Mouse (Mus musculus) right cerebral cortex, postnatal 36 days (tissue): ENCODE measurements around the gene Slc1a5.
A peak's percentile ranks its signal among the peaks of the same experiment; 100 is the strongest.

Experiments
- DNase-seq, 2 experiments: peaks; one replicate each; pipeline ENCODE4 v3.0.0; 2022; ENCODE audit warnings: low spot score in 2 of 2, mixed read lengths in 1 of 2

Slc1a5 gene

DNA sequence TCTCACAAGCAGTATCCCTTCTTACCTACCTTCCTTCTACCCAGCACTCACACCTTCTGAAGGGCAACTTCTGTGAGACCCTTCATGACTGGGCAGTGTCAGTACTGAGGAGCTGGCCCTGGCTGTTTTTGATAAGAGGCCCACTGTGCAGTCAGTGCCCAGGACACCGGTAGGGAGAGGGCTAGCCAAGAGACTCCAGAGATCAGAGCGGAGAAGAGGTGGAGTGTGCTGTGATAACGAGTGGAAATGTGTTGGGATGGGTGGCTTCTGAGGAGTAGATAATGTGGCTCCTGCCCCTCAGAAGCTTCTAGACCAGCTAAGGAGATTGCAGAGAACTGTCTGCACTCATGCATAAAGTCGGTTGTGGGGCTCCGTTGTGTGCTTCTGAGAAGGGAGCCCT, 38.7 kb downstream of the Slc1a5 start:
- DNase-seq = no peak

DNA sequence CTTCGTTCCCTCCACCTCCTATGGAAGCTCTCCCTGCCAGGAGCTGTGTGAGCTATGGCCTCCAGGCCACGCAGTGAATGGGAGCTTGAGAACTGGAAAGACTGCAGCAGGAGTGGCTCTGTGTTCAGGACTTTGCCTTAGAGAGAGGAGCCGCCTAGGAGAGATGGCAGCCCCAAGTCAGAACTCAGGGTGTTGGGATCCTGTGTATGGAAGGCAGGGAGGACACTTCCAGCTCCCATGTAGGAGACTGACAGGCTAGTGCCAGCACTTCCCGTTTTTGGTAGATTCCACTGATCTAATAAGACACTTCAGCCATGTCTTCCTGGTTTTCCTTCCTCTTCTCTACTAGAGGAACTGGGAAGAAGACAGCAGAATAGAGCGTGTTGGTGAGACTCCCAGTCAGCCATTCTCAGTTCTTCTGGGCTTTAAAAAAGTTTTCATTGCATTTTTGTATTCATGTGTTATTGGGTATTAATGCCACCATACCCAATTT, 39.2 kb downstream of the Slc1a5 start:
- DNase-seq = no peak

GRCm38 (mm10) chr7:16821091-16821490, 40.0 kb downstream of the Slc1a5 start:
- DNase-seq = no peak

DNA sequence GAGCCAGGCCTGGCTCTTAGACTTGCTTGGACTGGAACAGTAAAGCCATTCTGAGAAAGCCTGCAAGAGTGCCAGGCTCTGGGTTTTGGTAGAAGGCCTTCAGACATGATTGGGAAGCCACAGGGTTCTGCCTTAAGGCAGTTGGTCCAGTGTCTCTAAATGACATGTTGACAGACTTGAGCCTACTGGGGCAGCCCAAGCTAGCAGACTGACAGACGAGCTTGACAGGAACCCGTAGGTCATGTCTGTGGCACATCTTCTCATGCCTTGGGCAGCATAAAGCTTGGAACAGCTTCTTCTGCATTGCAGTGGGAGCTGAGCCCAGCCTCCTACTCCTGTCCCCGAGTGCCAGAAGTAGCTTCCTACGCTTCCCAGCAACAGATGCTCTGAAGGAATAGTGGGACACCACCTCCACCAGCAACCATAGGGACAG, 40.5 kb downstream of the Slc1a5 start:
- DNase-seq = peak; percentile 80 to 89

- peak; percentile 86 to 95 for DNase-seq
Measured at GRCm38 (mm10) chr7:16823734-16824133, 42.6 kb downstream of the Slc1a5 start.

GRCm38 (mm10) chr7:16825785-16826184, 44.6 kb downstream of the Slc1a5 start:
- no peak for DNase-seq

GRCm38 (mm10) chr7:16826571-16826970, 45.4 kb downstream of the Slc1a5 start:
- DNase-seq = no peak

DNA sequence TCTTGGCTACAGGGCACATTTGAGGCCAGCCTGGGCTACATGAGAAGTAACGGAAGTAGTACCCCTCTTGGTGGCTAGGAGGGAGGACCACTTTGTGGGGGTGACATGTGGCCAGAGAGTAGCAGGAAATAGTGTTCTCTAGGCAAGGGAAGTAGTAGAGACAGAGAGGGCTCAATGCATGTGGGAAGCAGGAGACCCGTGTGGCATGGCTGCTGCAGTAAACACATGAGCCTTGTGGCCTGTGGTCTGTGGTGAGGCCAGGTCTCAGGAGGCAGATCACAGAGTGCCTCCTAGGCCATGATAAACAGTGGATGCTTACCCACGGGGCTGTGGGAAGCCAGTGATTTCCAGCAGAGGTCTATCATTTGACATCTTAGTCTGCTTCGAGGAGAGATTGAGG, 46.1 kb downstream of the Slc1a5 start:
- no peak for DNase-seq

- DNase-seq = no peak
Measured at GRCm38 (mm10) chr7:16830449-16830848, 49.3 kb downstream of the Slc1a5 start.

DNA sequence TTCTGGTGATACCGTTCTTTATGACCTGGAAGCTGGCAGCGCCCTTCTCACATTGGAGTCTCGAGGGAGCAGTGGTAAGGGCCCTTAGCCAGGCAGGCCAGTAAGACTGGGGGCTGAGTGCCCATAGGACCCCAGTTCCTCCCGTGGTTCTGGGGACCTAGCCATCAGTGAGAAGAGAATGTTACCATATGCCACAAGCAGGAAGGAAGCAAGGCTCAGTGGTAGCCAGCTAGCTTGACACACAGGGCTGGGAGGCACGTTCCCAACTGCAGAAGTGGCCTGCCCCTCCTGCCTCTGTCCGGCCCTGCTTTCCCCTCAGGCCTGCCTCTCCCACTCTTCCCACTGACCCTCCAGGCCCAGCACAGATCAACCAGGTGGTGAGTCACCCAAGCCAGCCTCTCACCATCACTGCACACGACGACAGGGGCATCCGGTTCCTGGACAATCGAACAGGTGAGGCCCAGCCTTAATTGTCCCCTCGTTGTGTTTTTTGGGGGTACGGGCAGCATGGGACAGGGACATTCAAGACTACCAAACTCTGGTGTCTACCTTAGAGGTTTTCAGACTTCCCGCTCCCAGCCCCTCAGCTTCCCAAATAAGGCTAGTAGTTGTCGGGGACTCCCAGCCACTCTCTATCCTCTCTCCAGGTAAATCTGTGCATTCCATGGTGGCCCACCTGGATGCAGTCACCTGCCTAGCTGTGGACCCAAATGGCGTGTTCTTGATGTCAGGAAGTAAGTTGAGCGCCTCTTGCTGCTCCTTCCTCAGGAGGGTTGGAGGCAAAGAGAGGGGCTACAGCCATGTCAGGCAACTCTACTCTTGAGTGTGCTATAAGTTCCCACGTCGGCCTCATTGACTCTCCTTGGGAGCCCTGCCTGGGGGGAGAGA, 57.0 kb downstream of the Slc1a5 start:
- DNase-seq = no peak

DNA sequence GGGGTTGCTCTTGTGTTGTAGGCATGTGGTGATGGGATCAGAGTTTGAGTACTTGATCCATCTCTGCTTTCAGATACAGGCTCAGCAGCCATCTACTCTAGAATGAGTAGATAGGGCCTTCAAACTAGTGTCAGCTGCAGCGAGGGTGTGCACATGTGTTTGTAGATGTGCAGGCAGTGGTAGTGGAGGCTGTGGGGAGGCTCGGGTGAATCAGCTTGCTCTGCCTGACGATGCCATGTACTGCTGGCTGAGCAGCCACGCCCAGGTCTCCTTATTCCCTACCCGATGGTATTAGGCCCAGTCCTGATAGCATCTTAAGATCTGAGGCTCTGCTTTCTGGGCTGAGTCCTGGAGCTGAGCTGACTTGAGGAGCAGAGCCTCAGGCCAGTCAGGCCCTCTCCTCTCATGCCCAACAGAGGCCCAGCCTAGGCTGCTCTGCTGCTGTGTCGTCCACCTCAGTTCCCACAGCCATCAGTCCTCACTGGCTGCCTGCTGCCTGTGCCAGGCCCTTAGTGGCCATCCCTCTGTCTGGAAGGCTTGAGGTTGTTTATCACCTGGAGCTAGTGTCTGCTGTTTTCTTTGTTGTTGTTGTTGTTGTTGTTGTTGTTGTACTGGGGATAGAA, 57.8 kb downstream of the Slc1a5 start:
- DNase-seq = no peak

- no peak for DNase-seq
Measured at GRCm38 (mm10) chr7:16839427-16840108, 58.4 kb downstream of the Slc1a5 start.

GRCm38 (mm10) chr7:16840109-16840491, 59.0 kb downstream of the Slc1a5 start:
- no peak for DNase-seq

DNA sequence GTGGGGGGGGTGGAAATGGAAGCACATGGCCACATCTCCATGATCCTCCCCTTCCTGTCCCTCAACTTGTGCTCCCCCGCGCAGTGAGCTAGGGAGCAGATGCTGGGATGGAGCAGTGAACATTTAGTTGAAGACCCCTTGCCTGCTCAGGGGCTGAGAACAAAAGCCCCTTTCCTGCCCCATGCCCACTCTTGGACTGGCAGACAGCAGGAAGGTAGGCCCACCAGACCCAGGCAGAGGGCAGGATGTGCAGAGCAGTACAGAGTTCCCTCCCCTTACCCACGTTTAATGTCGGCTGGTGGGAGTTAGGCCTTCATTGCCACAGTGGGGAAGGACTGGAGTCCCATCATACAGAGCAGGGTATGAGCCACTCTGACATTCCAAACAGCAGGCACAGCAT, 59.9 kb downstream of the Slc1a5 start:
- no peak for DNase-seq

GRCm38 (mm10) chr7:16841561-16842560, 60.7 kb downstream of the Slc1a5 start:
- DNase-seq = no peak

GRCm38 (mm10) chr7:16842645-16843063, 61.5 kb downstream of the Slc1a5 start, which contains the start of gene Prkd2:
Prkd2 (plus strand) TSS chr7:16842902.
- peak; percentile 82 to 86 for DNase-seq

DNA sequence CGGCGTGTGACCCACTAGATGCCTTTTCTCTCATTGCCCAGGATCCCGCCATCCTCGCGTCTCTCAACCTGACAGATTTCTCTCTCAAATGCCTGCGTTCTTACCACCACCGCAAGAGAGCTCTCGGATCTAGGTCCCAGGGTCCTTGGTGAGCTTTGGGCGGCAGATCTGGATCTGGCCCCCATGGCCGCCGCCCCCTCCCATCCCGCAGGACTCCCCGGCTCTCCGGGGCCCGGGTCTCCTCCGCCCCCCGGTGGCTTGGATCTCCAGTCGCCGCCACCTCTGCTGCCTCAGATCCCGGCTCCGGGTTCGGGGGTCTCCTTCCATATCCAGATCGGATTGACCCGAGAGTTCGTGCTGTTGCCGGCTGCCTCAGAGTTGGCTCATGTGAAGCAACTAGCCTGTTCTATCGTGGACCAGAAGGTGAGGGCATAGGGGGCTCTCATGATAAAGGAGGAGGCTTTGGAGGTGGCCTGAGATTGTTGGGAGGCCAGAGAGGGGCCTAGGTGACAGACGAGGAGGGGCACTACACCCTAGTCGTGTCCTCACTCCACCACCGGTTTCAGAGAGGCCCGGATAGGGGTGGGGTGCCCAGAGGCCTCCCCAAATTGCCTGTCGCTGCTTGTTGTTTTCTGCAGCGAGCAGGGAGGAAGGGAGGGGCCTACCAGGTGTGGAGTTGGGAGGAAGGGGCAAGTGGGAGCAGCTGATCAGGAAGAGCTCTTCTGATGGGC, 62.5 kb downstream of the Slc1a5 start:
- DNase-seq = no peak

GRCm38 (mm10) chr7:16844696-16845071, 63.5 kb downstream of the Slc1a5 start:
- DNase-seq = no peak

DNA sequence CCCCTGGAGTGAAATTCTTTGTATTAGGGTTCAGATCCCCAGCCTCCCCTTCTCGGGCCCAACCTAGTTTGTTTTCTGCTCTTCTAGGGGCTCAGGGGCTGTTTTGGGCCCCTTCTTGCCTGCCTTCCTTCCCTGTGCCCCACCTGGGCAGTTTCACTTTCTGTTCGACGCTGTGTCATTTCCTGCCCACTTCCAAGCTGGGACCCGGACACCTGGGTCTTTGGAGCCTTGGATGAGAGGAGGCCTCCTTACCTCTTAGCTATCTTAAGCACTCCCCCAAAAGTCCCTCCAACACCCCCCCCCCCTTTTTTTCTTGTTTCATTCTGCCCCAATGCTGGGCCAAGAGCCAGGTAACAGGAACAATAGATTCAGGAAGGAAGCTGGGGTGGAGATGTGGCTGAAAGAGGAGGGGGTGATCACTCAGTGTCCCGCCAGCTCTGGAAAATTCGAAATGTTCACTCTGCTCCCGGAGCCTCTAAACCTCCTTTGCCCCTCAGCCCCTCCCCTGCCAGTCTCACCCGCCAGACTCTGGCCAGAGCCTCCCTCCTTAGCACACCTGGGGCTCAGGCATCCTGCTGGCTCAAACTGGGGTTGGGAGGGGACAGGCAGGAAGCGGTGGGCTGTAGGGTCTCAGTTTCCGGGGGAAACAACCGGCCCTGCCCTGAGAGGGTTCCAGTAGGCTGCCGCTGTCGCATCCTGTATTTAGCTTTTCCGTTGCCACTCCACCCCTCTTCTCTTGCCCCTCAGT, 64.1 kb downstream of the Slc1a5 start:
- no peak for DNase-seq

DNA sequence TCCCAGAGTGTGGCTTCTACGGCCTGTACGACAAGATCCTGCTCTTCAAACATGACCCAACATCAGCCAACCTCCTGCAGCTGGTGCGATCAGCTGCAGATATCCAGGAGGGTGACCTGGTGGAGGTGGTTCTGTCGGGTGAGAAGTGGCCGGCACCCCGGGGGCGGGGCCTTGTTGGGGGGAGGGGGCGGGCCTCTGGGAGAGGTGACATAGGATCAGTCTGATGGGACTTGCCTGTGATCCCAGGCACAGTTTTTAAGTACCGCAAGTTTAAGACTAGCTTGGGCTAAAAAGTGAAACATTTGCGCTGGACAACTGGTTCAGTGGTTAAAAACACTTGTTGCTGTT, 64.7 kb downstream of the Slc1a5 start:
- DNase-seq = no peak
